Mouse (Mus musculus) lung, postnatal 0 days (tissue): ENCODE results near the gene Cpe. TPM values are rescaled to one million over a fixed set of nuclear protein-coding genes. Genes with fewer than 3 reads are reported as not detected.

Experiments
- ATAC-seq: fragments of 200-750 bp; cut with Nextera tagmentation; 2 replicates; pipeline ENCODE4 v1.8.0; 2017; ENCODE audit warnings: moderate library complexity
- DNase-seq: peaks from one replicate; pipeline ENCODE4 v3.0.0-alpha.2; 2016; ENCODE audit warnings: low spot score
- H3K27ac ChIP-seq: fragments of 300-500 bp; sonication (generic); 2 replicates; pipeline ENCODE4 v1.5.1; 2014; ENCODE audit warnings: antibody characterized with exemption, mild to moderate bottlenecking, low read length, mixed read lengths
- H3K27me3 ChIP-seq: fragments of 300-500 bp; sonication (generic); replicated peaks from 2 replicates; pipeline ENCODE4 v1.6.1; 2014; ENCODE audit warnings: low read length, mixed read lengths; ENCODE audit not compliant: insufficient read depth
- H3K36me3 ChIP-seq: fragments of 300-500 bp; sonication (generic); 2 replicates; pipeline ENCODE4 v1.6.1; 2014; ENCODE audit warnings: low read length, mixed read lengths; ENCODE audit not compliant: insufficient read depth
- H3K4me1 ChIP-seq: fragments of 300-500 bp; sonication (generic); 2 replicates; pipeline ENCODE4 v1.6.1; 2014; ENCODE audit warnings: antibody characterized with exemption, low read depth, low read length, mixed read lengths; ENCODE audit not compliant: insufficient read depth
- H3K4me2 ChIP-seq: fragments of 300-500 bp; sonication (generic); replicated peaks from 2 replicates; pipeline ENCODE4 v1.6.1; 2014; ENCODE audit warnings: low read depth, mild to moderate bottlenecking, low read length, moderate library complexity, mixed read lengths
- H3K4me3 ChIP-seq: fragments of 300-500 bp; sonication (generic); 2 replicates; pipeline ENCODE4 v1.5.1; 2014; ENCODE audit warnings: low read depth, low read length
- H3K9ac ChIP-seq: fragments of 300-500 bp; sonication (generic); replicated peaks from 2 replicates; pipeline ENCODE4 v1.6.1; 2014; ENCODE audit warnings: low read depth, mild to moderate bottlenecking
- H3K9me3 ChIP-seq: fragments of 300-500 bp; sonication (generic); 2 replicates; pipeline ENCODE4 v1.6.1; 2016; ENCODE audit warnings: low read length, mixed read lengths
- CTCF ChIP-seq: IDR thresholded peaks from 2 replicates; pipeline ENCODE4 v1.5.1; 2016; ENCODE audit warnings: antibody characterized with exemption, mild to moderate bottlenecking
- EP300 ChIP-seq: IDR thresholded peaks from 2 replicates; pipeline ENCODE4 v1.6.1; 2016; ENCODE audit warnings: antibody characterized with exemption, mild to moderate bottlenecking, control low read depth
- WGBS: fragments of 180-500 bp; shearing (Covaris S2); extraction: QIAGEN DNeasy Blood & Tissue Kit; methylation state at CpG from one replicate; pipeline ENCODE4 v1.1.7; 2014; 5-methylcytosine and 5-hydroxymethylcytosine counted together
- polyA plus RNA-seq: library from polyadenylated mRNA; unstranded; fragments of >200 nt; fragmentation: Nextera tagmentation; extraction: Ambion mirVana; gene quantifications from 2 replicates; pipeline ENCODE4 v1.2.1, GENCODE M21; 2015

The Cpe gene
- polyA plus RNA-seq, 1 experiment from 2014 or later: 35.3 TPM

DNA sequence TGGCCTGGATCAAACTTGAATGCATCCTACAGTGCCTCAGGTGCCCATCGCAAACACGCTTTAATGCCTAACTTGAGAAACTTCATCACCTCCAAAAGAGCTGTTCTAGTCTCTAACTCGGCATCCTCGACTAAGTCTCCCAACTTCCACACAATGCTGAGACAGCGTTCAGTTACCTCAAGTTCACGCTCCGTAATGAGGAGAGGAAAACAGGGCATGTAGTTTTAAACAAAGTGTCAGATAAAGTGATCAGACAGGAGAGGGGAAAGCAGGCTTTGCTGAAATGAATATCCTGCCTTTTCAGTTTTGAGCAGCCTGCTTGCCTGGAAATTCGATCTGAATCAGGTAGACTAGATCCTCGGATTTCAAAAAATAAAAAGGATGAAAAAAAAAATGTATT lies 39.7 kb upstream of the Cpe start:
- no peak overlapping the region for H3K27ac ChIP-seq
- peaks cover 5% of the 10 kb centered on the region; the same call in 1 of the 2 replicates for H3K4me1 ChIP-seq
- no peak for ATAC-seq
- no peak for DNase-seq
- peak overlapping the region; percentile 55 for H3K4me3 ChIP-seq
- H3K27me3 ChIP-seq: no peaks in the 10 kb centered on the region
- H3K9ac ChIP-seq: peak overlapping the region; percentile 35
- no peaks in the 10 kb centered on the region for H3K36me3 ChIP-seq
- no peaks in the 10 kb centered on the region for H3K9me3 ChIP-seq
- no peak for TF ChIP-seq EP300
- TF ChIP-seq CTCF: no peak
- peak overlapping the region; percentile 67 for H3K4me2 ChIP-seq
- 8% methylated on average over 9 of the region's 9 CpGs for WGBS

- H3K4me2 ChIP-seq: no peak overlapping the region
- no peak overlapping the region for H3K9ac ChIP-seq
- no peaks in the 10 kb centered on the region for H3K9me3 ChIP-seq
- no peaks in the 10 kb centered on the region for H3K27me3 ChIP-seq
- H3K4me1 ChIP-seq: peaks cover 5% of the 10 kb centered on the region; the same call in 1 of the 2 replicates
- DNase-seq (no peak), ATAC-seq (no peak)
- WGBS: 87% methylated on average over 7 of the region's 7 CpGs
- no peak overlapping the region for H3K4me3 ChIP-seq
- TF ChIP-seq CTCF: no peak
- no peak for TF ChIP-seq EP300
- H3K36me3 ChIP-seq: peaks cover 5% of the 10 kb centered on the region; the same call in 1 of the 2 replicates
- no peak overlapping the region for H3K27ac ChIP-seq
These were observed 35.3 kb upstream of the Cpe start for GRCm38 (mm10) chr8:64728156-64728555.

GRCm38 (mm10) chr8:64726190-64726695 lies 33.4 kb upstream of the Cpe start:
- H3K36me3 ChIP-seq: peaks cover 10% of the 10 kb centered on the region; the same call in 1 of the 2 replicates
- H3K9ac ChIP-seq: no peak overlapping the region
- ATAC-seq: peak; percentile 41; the same call in 1 of the 2 replicates
- 79% methylated on average over 4 of the region's 4 CpGs for WGBS
- no peaks in the 10 kb centered on the region for H3K4me1 ChIP-seq
- no peaks in the 10 kb centered on the region for H3K9me3 ChIP-seq
- no peak overlapping the region for H3K4me2 ChIP-seq
- H3K27me3 ChIP-seq: no peaks in the 10 kb centered on the region
- no peak overlapping the region for H3K4me3 ChIP-seq
- no peak for TF ChIP-seq EP300
- TF ChIP-seq CTCF: no peak
- DNase-seq: no peak
- H3K27ac ChIP-seq: no peak overlapping the region

GRCm38 (mm10) chr8:64723206-64723605 lies 30.4 kb upstream of the Cpe start:
- Histone ChIP-seq H3K4me3 (no peak overlapping the region), H3K9me3 (no peaks in the 10 kb centered on the region), H3K4me1 (no peaks in the 10 kb centered on the region), H3K27me3 (no peaks in the 10 kb centered on the region), H3K27ac (no peak overlapping the region), H3K36me3 (peaks cover 17% of the 10 kb centered on the region; the same call in 1 of the 2 replicates), H3K4me2 (no peak overlapping the region), H3K9ac (no peak overlapping the region)
- WGBS: 88% methylated on average over 2 of the region's 2 CpGs
- DNase-seq (no peak), ATAC-seq (no peak)
- TF ChIP-seq EP300: no peak
- TF ChIP-seq CTCF: no peak

- Histone ChIP-seq H3K27ac (no peak overlapping the region), H3K9ac (no peak overlapping the region), H3K36me3 (peaks cover 14% of the 10 kb centered on the region; the same call in 1 of the 2 replicates), H3K27me3 (no peaks in the 10 kb centered on the region), H3K4me3 (no peak overlapping the region), H3K4me2 (no peak overlapping the region), H3K4me1 (no peaks in the 10 kb centered on the region), H3K9me3 (no peaks in the 10 kb centered on the region)
- 84% methylated on average over 7 of the region's 7 CpGs for WGBS
- TF ChIP-seq CTCF: no peak
- TF ChIP-seq EP300: no peak
- DNase-seq (no peak), ATAC-seq (no peak)
These were observed 25.0 kb upstream of the Cpe start for GRCm38 (mm10) chr8:64717868-64718267.

DNA sequence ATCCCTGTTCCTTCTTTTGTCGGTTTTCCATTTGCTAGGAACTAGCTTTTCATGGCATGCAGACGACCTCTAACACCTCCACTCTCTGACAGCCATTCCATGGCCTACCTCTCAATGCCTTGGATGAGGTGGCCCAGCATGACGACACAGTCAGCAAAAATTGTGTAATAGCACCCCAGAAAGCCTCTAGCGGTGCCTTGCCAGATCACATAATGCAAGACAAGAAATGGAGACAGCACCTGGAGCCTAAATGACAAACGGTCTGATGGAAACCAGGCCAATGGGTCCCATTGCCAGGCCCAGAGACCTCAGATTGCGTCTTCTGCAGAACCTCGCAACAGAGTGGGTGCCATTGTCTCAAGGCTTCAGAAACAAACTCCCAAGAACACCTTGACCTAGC lies 19.6 kb upstream of the Cpe start:
- no peaks in the 10 kb centered on the region for H3K4me1 ChIP-seq
- ATAC-seq (no peak), DNase-seq (no peak)
- TF ChIP-seq EP300 (no peak), CTCF (no peak)
- no peak overlapping the region for H3K27ac ChIP-seq
- no peaks in the 10 kb centered on the region for H3K36me3 ChIP-seq
- H3K9me3 ChIP-seq: no peaks in the 10 kb centered on the region
- H3K9ac ChIP-seq: no peak overlapping the region
- 81% methylated on average over 7 of the region's 7 CpGs for WGBS
- no peak overlapping the region for H3K4me2 ChIP-seq
- no peaks in the 10 kb centered on the region for H3K27me3 ChIP-seq
- no peak overlapping the region for H3K4me3 ChIP-seq

- no peak for DNase-seq
- Histone ChIP-seq H3K9ac (no peak overlapping the region), H3K27ac (no peak overlapping the region), H3K36me3 (no peaks in the 10 kb centered on the region), H3K4me1 (no peaks in the 10 kb centered on the region), H3K4me3 (no peak overlapping the region), H3K9me3 (no peaks in the 10 kb centered on the region), H3K27me3 (no peaks in the 10 kb centered on the region), H3K4me2 (no peak overlapping the region)
- TF ChIP-seq EP300 (no peak), CTCF (no peak)
- WGBS: 19% methylated on average over 1 of the region's 1 CpGs
- no peak for ATAC-seq
These were observed 18.7 kb upstream of the Cpe start for GRCm38 (mm10) chr8:64711544-64711943.
